Mouse (Mus musculus): Measurements from ENCODE around the gene D930007J09Rik.
A peak's percentile ranks its signal among the peaks of the same experiment; 100 is the strongest.

The D930007J09Rik gene

DNA sequence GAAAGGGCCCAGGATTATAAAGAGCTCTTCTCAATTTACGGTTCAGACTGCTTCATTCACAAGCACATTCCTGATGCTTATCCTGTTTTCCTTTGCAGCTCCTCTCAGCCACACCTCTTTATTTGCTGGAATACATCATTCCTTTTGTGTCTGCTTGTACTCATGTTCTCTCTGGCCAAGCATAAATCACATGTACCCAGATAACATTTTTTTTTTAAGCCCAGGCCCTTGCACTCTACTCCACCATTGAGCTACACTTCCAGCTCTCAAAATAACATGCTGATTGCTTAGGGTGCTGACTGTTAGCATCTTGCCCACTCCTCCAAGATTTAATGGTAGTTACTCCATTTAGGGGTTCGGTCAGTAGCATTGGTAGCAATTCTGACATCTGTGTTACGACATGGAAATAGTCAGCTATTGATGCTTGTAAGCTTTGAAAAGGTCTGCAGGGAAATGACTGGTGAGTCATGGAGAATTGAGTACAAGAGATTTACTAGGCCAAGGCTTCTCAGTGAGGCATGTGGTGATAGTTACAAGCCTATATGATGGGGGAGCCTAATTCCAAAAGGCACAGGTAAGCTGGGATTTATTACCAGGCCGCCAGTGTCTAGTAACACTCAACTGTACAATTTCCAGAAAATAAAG is 1.2 kb upstream of the D930007J09Rik start:
- TF ChIP-seq NANOG (IDR thresholded peaks at IDR 0.05; ENCODE audit: borderline replicate concordance, low read length) (no peak), POU5F1 (IDR thresholded peaks at IDR 0.05; ENCODE audit: borderline replicate concordance, low read length) (no peak), CTCF (conservative IDR thresholded peaks at IDR 0.05; ENCODE audit: low read length) (no peak)

DNA sequence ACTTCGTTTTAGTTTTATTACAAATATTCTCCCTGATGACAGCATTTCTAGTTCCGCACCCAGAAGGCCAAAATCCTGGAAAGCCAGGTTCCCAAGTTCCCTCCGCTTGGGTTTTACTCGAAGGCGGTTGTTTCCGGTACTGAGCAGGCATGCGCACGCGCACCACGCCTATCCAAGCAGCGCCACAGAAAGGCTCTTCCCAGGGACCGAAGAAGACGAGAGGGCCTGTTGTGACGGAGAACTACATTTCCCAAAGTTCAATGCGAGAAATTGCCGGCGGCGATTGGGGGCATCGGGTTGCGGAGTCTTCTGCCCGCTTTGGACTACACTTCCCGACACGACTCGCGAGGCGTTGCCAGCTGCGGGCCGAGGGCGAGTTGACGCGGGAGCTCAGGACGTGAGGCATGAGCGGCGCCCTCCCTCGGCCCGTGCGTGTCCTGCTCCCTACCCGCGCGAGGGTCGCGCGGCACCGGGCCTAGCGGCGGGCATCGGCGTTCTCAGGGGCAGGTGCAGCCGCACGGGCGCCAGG is 892 bp downstream of the D930007J09Rik start, which contains the start of gene Wrnip1:
Wrnip1 (plus strand) TSS at position 346 of the 529 bp plus-strand sequence.
- Histone ChIP-seq H3K4me1 (replicated peaks; ENCODE audit: low read depth, low read length) (peaks cover 29% of the 10 kb centered on the region), H3K36me3 (ENCODE audit: insufficient read depth, low read length) (peaks cover 33% of the 10 kb centered on the region), H3K9me3 (ENCODE audit: low read length) (no peaks in the 10 kb centered on the region), H3K27me3 (ENCODE audit: insufficient read depth, low read length) (peaks cover 14% of the 10 kb centered on the region), H3K4me3 (replicated peaks; ENCODE audit: low read length) (peak within 1 kb of the TSS; percentile 90)
- TF ChIP-seq NANOG (IDR thresholded peaks at IDR 0.05; ENCODE audit: borderline replicate concordance, low read length), result no peak
- TF ChIP-seq CTCF (conservative IDR thresholded peaks at IDR 0.05; ENCODE audit: low read length), result no peak
- no peak for TF ChIP-seq POU5F1 (IDR thresholded peaks at IDR 0.05; ENCODE audit: borderline replicate concordance, low read length)

More for the DNA sequence above, 1.2 kb upstream of the D930007J09Rik start:
- Histone ChIP-seq H3K4me1 (replicated peaks; ENCODE audit: low read depth, low read length) (peaks cover 38% of the 10 kb centered on the region), H3K36me3 (ENCODE audit: insufficient read depth, low read length) (peaks cover 48% of the 10 kb centered on the region), H3K9me3 (ENCODE audit: low read length) (no peaks in the 10 kb centered on the region), H3K27me3 (ENCODE audit: insufficient read depth, low read length) (peaks cover 14% of the 10 kb centered on the region), H3K4me3 (replicated peaks; ENCODE audit: low read length) (peak overlapping the region; percentile 90; the same call in 1 of the 2 replicates)

DNA sequence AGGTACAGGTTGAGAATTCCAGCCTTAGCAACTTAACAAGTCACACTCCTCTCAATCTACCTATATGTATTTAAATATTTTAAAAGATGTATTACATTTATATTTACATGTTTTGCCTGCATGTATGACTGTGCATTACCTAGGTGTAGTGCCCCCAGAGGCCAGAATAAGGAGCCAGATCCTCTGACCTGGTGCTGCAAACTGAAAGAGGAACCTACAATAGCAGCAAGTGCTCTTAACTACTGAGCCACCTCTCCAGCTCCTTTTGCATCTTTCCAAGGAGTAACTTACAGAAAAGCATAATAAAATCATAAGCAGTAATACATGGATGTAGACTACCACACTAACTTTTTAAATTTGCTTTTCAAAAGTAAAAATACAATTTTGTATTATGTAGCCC is 1.8 kb downstream of the D930007J09Rik start:
- Histone ChIP-seq H3K36me3 (ENCODE audit: insufficient read depth, low read length) (peaks cover 26% of the 10 kb centered on the region), H3K4me1 (replicated peaks; ENCODE audit: low read depth, low read length) (peaks cover 21% of the 10 kb centered on the region)

DNA sequence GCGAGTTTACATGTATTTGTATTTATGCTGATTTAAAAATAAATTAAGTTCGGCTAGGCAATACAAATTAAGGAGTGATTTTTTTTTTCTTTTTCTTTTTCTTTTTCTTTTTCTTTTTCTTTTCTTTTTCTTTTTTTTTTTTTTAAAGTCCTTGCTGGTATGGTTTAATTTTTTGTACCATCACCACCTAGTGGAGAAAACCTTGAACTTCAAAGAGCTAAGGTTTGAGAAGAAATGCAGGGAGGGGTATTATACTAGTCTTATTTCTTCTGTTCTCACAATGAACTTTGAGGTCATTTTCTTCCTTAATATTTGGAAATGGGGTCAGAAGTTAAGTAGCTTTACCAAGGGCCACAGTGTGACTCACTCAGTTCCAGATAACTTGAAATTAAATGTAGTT is 3.5 kb downstream of the D930007J09Rik start:
- TF ChIP-seq CTCF (conservative IDR thresholded peaks at IDR 0.05; ENCODE audit: low read length) (peak; percentile 24; the same call in 1 of the 2 replicates), NANOG (IDR thresholded peaks at IDR 0.05; ENCODE audit: borderline replicate concordance, low read length) (no peak)
- H3K4me1 ChIP-seq (replicated peaks; ENCODE audit: low read depth, low read length), result peaks cover 23% of the 10 kb centered on the region
- H3K36me3 ChIP-seq (ENCODE audit: insufficient read depth, low read length), result peaks cover 9% of the 10 kb centered on the region
- no peak overlapping the region for H3K4me3 ChIP-seq (replicated peaks; ENCODE audit: low read length)
- peaks cover 14% of the 10 kb centered on the region for H3K27me3 ChIP-seq (ENCODE audit: insufficient read depth, low read length)
- no peaks in the 10 kb centered on the region for H3K9me3 ChIP-seq (ENCODE audit: low read length)

More for the DNA sequence above, 1.8 kb downstream of the D930007J09Rik start:
- H3K9me3 ChIP-seq (ENCODE audit: low read length), result no peaks in the 10 kb centered on the region
- no peak for TF ChIP-seq CTCF (conservative IDR thresholded peaks at IDR 0.05; ENCODE audit: low read length)
- TF ChIP-seq NANOG (IDR thresholded peaks at IDR 0.05; ENCODE audit: borderline replicate concordance, low read length), result no peak
- TF ChIP-seq POU5F1 (IDR thresholded peaks at IDR 0.05; ENCODE audit: borderline replicate concordance, low read length), result no peak
- peak overlapping the region; percentile 73; the same call in 1 of the 2 replicates for H3K4me3 ChIP-seq (replicated peaks; ENCODE audit: low read length)
- H3K27me3 ChIP-seq (ENCODE audit: insufficient read depth, low read length), result peaks cover 14% of the 10 kb centered on the region

DNA sequence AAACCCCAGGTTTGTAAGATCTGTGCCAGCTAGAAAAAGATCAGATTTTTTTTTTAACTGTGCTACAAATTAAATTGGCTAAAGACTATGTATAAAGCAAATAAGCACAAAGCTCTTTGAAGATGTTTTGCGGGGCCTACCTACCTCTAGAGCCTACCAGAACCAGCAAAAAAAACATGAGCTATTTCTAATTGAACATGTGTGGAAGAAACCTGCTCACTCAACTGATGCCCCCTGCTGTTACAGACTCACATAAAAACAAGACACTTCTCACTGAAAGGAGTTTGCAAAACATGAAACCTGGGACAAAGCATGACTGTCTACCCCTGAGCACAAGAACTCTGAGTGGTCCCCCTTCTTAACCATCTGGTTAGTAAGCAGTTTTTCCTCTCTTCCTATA is 5.6 kb downstream of the D930007J09Rik start:
- Histone ChIP-seq H3K9me3 (ENCODE audit: low read length) (no peaks in the 10 kb centered on the region), H3K4me3 (replicated peaks; ENCODE audit: low read length) (no peak overlapping the region), H3K36me3 (ENCODE audit: insufficient read depth, low read length) (no peaks in the 10 kb centered on the region), H3K27me3 (ENCODE audit: insufficient read depth, low read length) (no peaks in the 10 kb centered on the region), H3K4me1 (replicated peaks; ENCODE audit: low read depth, low read length) (peaks cover 10% of the 10 kb centered on the region)
- TF ChIP-seq NANOG (IDR thresholded peaks at IDR 0.05; ENCODE audit: borderline replicate concordance, low read length) (no peak), POU5F1 (IDR thresholded peaks at IDR 0.05; ENCODE audit: borderline replicate concordance, low read length) (no peak), CTCF (conservative IDR thresholded peaks at IDR 0.05; ENCODE audit: low read length) (no peak)

DNA sequence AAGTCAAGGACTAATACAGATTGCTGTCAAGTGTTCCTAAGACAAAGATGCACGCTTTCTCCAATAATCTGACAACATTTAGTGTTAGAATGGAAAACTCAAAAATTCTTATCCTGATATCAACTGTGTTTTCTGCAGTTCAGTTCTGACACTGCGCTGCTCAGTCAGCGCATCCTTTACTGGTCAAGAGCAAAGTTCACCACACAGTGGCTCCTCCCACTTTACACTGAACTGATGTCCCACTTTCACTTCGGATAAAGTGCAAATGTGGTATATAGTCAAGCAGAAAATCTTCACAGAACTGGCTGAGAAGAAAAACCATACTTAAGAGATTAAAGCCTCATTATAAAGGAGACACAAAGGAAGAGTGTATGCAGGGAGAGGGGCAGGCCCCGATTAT is 7.5 kb downstream of the D930007J09Rik start:
- Histone ChIP-seq H3K4me1 (replicated peaks; ENCODE audit: low read depth, low read length) (0 out of 2 replicates have a peak, but pooled peaks cover 3% of the 10 kb centered on the region), H3K27me3 (ENCODE audit: insufficient read depth, low read length) (no peaks in the 10 kb centered on the region), H3K4me3 (replicated peaks; ENCODE audit: low read length) (no peak overlapping the region), H3K9me3 (ENCODE audit: low read length) (no peaks in the 10 kb centered on the region), H3K36me3 (ENCODE audit: insufficient read depth, low read length) (no peaks in the 10 kb centered on the region)
- TF ChIP-seq POU5F1 (IDR thresholded peaks at IDR 0.05; ENCODE audit: borderline replicate concordance, low read length) (no peak), CTCF (conservative IDR thresholded peaks at IDR 0.05; ENCODE audit: low read length) (no peak), NANOG (IDR thresholded peaks at IDR 0.05; ENCODE audit: borderline replicate concordance, low read length) (no peak)

DNA sequence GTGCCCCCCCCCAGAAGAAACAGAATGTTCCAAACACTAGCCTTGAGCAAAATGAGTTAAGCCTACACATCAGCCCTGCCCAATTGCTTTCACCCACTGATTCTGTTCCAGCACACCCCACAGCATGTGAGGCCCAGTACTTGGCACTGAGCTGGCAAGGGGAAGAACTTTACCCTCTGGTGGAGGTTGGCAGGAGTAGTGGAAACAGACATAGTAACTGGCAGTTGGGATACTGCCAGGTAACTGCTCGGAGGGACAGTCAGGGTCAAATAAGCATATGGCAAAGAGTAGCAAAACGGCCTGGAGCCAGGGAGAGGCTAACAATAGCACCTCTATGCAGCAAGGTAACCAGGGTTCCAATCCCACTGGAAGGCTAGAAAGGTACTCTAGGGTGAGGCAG is 8.0 kb downstream of the D930007J09Rik start:
- H3K9me3 ChIP-seq (ENCODE audit: low read length), result no peaks in the 10 kb centered on the region
- TF ChIP-seq CTCF (conservative IDR thresholded peaks at IDR 0.05; ENCODE audit: low read length) (no peak), NANOG (IDR thresholded peaks at IDR 0.05; ENCODE audit: borderline replicate concordance, low read length) (no peak), POU5F1 (IDR thresholded peaks at IDR 0.05; ENCODE audit: borderline replicate concordance, low read length) (no peak)

DNA sequence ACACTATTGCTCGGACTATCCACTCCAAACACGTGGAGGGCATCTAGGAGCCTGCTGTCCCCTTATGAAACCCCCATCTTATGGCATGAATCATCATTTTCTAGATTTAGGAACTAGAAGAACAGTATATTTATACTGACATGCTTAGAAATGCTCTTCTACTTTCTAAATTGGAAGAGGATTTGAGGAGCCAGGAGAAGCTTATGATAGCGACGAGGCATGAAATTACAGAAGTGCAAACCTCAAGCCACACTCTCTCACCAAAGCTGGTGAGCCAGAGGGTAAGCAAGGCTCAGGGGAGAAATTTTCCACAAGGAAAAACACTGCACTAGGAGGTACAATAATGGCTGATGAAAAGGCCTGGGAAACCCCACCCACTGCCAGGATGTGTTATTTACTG is 12.9 kb downstream of the D930007J09Rik start:
- H3K4me3 ChIP-seq (replicated peaks; ENCODE audit: low read length), result no peak overlapping the region
- no peaks in the 10 kb centered on the region for H3K36me3 ChIP-seq (ENCODE audit: insufficient read depth, low read length)
- H3K4me1 ChIP-seq (replicated peaks; ENCODE audit: low read depth, low read length), result 0 out of 2 replicates have a peak, but pooled peaks cover 3% of the 10 kb centered on the region
- no peaks in the 10 kb centered on the region for H3K9me3 ChIP-seq (ENCODE audit: low read length)
- no peaks in the 10 kb centered on the region for H3K27me3 ChIP-seq (ENCODE audit: insufficient read depth, low read length)
- TF ChIP-seq CTCF (conservative IDR thresholded peaks at IDR 0.05; ENCODE audit: low read length), result no peak
- TF ChIP-seq NANOG (IDR thresholded peaks at IDR 0.05; ENCODE audit: borderline replicate concordance, low read length), result no peak
- TF ChIP-seq POU5F1 (IDR thresholded peaks at IDR 0.05; ENCODE audit: borderline replicate concordance, low read length), result no peak

More for the DNA sequence above, 8.0 kb downstream of the D930007J09Rik start:
- Histone ChIP-seq H3K36me3 (ENCODE audit: insufficient read depth, low read length) (no peaks in the 10 kb centered on the region), H3K4me1 (replicated peaks; ENCODE audit: low read depth, low read length) (0 out of 2 replicates have a peak, but pooled peaks cover 3% of the 10 kb centered on the region), H3K27me3 (ENCODE audit: insufficient read depth, low read length) (no peaks in the 10 kb centered on the region), H3K4me3 (replicated peaks; ENCODE audit: low read length) (no peak overlapping the region)
